Mouse (Mus musculus) liver, adult (tissue): ENCODE results near the gene Kmt2c.

Experiments
- GATA4 ChIP-seq: IDR thresholded peaks from 2 replicates; pipeline ENCODE4 v1.6.1; 2014; ENCODE audit warnings: mild to moderate bottlenecking, low read length; ENCODE audit not compliant: insufficient replicate concordance

Gene Kmt2c

DNA sequence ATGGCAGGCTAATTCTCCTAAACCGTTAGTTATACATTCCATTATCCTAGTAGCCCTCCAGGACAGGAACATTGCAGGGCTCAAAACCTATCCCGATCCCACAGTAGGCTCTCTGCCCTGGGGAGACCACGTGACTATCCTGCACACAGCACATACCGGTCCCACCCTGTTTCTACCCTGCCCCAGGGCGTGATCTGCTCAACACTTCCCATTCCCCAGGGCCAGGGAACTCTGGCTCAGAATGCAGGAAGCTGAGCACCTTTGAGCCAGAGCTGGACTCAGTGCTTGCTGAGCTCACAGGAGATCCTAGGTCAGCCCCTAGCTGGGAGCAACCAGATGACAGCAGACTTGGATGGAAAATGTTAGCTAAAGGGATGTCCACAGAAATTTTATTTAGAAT is 27.5 kb upstream of the Kmt2c start:
- no peak for TF ChIP-seq GATA4

DNA sequence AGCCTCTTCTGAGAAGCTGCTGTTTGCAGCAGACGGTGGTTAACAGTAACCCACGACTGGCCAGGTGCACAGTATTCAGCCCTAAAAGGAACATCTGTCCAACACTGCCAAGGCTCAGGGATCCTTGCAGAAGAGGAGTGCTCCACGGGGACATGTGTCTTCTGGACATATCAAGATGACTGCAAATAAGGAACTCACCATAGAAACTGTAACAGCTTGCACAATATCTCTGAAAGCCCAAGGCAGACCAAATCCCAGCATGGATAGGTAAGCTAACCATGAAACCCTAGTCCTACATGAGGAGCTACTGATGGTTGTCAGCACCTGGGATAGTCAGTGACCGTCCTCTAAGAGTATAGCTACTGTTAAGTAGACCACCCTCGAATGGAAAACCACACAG is 22.9 kb upstream of the Kmt2c start:
- no peak for TF ChIP-seq GATA4

DNA sequence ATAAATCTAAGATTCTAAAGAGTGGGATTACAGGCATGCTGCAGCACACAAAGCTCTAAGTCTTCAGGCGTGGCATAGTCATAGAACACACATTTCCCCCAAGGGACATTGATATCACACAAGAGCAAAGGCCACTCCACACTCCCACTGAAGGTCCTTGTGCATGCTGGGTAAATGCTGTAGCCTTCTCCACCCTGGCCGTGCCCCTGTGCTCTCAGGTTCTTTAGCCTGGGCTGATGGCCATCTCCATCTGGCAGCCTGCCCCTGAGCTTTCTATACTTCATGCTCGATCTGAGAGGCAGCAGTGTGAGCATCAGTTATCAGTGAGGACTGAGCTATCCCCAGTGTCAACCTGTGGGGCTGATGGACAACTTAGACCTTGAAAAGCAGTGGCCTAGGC is 21.2 kb upstream of the Kmt2c start:
- no peak for TF ChIP-seq GATA4

DNA sequence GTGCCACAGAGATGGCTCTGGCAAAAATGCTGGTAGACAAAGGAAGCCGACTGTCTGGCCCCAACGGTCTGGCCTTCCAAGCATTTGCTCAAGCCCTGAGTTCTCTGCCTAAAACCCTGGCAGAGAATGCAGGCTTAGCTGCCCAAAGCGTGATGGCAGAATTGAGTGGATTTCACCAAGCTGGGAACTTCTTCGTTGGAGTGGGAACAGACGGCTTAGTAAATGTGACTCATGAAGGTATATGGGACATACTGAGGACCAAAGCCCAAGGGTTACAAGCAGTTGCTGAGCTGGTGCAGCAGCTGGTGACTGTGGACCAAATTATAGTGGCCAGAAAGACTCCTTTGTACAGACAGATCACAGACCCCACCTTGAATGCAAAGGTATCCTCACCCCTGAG is 19.0 kb upstream of the Kmt2c start:
- TF ChIP-seq GATA4: no peak

DNA sequence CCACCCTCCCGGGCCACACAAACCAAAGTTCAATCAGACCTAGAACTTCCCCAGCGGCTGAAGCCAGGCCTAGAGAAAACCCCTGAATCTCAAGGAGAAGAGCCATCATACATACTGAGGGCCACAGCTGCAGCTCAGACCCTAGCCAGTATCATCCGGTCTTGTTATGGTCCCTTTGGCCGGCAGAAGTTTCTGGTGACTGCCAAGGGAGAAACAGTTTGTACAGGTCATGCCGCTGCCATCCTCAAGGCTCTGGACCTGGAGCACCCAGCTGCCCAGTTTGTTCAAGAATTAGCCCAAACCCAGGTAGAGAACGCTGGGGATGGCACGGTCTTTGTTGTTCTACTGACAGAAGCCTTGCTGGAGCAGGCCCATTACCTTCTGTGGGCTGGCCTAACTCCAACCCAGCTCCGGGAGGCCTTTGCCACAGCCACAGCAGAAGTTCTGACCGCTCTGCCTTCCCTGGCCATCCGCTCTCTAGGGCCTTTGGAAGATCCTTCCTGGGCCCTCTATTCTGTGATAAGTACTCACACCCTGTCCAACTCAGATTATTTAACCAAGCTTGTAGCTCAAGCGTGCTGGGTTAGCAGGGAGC is 17.8 kb upstream of the Kmt2c start:
- no peak for TF ChIP-seq GATA4

DNA sequence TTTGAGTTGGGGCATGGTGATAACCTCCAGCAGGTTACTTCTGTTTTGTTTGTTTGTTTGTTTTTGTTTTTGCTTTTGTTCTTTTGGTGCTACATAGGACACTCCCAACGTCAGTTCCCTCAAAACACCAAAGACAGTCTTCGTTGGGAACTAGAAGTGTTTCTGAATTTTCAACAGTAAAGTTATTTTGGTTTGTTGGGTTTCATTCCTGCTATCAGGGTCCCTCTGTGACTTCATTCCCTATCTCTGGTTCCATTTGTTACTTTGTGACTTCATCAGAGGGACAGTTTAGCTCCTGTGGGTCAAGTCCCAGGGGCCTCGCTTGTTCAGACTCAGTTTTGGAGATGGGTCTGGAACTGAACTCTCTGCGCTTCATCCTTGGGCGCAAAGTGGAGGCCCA is 17.2 kb upstream of the Kmt2c start, which contains the start of gene Cct8l1:
Gene Cct8l1, plus strand, starts transcription at position 301 of the 400 bp plus-strand sequence.
- TF ChIP-seq GATA4: no peak

DNA sequence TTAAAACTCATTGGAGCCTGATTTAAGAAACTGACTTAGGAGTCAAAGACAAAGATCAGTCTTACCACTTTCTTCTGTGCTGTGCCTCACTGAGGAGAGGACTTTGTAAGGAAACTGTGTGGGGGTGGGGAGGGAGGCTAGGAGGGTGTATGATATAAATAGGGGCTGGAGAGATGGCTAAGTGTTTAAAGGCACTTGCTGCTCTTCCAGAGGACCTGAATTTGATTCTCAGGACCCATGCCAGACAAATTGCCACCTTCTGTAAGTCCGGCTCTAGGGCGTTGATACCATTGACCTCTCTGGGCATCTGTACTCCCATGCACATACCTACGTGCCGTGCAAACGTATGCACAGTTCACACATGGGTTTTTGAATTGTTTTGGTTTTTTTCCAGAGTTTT is 7.5 kb upstream of the Kmt2c start:
- no peak for TF ChIP-seq GATA4

DNA sequence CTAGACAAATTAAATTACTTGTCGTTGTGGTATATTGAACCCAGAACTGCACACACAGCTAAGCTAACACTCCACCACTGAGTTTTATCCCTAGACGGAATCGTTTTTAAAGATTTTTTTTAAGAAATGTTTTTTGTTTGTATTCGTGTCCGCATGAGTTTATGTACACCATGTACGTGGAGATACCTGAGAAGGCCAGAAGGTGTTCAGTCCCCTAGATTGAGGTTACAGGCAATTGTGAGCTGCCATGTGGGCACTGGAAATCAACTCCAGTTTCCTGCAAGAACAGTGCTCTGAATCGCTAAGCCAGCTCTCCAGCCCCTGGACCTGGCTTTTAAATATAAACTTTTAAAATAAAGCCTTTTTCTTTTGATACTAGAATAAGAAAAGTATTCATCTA is 2.1 kb upstream of the Kmt2c start:
- no peak for TF ChIP-seq GATA4

DNA sequence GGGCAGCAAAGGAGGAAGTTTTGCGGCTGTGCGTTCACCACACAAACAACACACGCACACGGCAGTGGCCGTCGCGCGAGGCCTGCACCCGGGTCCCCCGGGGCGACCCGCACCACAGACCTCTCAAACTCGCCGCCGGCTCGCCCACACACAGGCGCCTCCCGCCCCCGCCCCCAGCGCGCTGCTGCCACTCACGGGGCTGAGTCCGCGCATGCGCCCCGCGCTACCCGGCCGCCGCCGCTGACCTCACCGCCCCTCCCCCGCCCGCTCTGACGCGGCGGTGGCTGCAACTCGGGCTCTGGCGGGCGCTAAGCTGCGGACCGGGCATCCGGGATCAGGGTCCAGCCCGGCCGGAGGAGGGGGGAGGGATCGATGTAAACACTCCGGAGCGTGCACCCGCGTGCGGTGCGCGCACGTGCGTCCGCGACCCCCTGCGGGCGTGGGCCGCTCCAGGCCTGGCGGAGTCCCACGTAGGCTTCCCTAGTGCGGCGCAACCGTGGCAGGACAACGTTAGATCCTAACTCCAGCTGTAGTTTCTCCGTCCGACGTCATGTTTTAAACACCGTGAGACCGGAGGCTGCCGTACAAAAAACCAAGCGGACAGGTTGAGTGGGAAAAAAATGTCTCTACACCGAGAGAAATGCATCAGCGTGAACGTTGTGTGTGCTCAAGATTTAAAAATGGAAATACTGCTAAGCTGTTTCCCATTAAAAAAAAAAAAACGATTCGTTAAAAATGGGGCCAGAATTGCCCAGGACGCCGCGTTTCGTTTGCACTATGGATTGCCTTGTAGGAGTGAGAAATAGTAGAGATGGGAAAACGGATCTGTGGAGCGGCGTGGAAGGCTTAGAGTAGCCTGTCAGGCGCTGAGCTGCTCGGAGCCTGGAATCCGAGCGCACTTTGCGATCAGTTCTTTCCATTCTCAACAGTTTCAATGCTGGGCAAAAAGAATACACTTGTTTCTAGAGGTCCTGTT is 1.1 kb upstream of the Kmt2c start:
- TF ChIP-seq GATA4: peak; percentile 8; the same call in 1 of the 2 replicates

DNA sequence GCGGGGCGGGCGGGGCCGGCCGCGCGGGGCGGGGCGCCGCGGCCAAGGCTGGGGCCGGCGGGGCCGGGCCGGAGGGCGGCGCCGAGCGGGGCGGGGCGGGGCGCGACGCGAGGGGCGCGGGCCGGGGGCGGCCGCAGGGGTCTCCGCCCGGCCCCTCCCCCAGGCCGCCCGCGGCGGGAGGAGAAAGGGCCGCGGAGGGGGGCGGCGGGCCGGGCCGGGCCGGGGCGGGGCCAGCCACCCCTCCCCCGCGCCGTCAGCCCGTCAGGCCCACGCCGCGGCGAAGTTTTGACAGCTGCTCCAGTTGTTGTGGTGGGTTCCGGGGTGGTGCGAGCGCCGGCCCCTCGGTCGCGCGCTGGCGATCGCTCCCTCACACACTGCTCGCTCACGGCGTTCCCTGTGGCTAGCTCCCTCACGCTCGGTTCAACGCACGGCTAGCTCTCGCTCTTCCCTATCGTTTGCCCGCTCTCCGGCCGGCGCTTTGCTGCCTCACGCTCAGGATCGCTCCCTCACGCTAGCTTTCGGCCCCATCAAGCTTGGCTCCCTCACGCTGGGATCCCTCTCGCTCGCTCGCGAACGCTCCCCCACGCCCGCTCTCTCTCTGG is 339 bp upstream of the Kmt2c start:
- no peak for TF ChIP-seq GATA4

DNA sequence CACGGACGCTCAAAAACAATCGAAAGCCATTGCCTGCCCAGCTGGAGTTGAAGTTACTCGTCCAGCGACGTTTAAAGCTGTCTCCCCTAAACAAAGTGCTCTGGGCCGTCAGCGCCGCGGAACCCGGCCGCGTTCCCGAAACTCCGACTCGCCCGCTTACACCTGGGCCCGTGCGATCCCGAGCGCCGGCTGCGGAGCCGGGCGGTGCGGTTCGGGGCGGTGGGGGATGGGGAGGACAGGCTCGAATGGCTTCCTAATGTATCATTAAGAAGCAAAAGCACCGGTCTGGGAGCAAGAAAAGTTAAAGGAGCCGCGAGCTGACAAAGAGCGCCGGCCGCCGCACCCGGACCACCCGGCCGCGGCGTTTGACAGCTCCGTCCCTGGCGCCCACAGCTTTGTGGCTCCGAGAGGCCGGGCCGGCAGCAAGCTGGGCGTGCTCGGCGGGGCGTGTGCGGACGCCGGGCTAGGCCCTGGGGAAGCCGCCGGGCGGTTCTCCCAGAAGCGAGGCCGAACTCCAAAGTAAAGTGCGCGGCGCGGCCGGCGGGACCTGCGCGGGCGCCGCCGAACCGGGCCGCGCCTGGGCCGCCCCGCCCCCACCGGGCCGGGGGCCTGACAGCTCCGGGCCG is 750 bp downstream of the Kmt2c start:
- TF ChIP-seq GATA4: no peak

DNA sequence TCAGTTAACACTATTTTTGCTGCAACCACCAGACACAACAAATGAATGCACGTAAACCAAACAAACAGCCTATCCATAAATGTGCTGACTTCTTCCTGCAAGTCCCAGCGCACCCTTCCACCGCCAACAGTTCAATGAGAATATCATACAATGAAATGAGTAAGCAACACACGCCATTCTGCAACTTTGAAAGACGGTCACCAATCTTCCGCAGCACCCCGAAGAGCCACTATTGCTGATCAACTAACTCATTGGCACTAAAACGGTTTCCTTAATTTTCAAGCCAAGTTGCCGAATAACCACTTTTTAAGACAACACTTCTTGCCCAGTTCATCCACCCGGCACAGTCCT is 1.2 kb downstream of the Kmt2c start:
- TF ChIP-seq GATA4: no peak

DNA sequence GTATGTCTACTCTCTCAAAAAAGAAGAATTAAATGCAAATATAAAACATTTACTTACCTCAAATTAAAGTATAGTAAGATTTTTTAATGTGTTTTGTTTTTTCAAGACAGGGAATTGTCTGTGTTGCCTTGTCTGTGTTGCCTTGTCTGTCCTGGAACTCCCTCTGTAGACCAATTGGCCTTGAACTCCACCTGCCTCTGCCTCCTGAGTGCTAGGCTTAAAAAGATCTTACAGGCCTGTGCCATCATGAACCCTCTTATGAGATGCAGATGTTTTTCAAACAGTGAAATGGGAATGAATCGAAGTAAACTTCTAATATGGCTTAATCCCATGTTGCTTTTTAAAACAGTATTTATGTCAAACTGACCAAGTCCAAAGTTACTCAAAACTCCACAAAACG is 1.9 kb downstream of the Kmt2c start:
- no peak for TF ChIP-seq GATA4

DNA sequence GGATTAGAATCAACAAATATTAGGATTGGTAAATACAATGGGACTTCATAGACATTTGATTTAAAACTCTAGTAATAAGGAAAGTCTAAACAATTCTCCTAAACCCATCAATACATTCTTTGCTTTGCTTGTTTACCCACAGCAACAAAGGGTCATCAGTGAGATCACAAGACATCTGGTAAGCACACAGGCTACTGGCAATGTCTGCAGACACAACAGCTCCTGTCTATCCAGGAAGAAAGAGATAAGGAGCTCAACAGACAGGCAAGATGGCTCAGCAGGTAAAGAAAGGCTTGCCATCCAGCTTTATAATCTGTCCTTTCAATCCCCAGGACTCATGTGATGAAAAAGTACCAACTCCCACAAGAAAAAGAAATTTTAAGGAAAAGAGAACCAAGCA is 19.7 kb downstream of the Kmt2c start:
- TF ChIP-seq GATA4: no peak

DNA sequence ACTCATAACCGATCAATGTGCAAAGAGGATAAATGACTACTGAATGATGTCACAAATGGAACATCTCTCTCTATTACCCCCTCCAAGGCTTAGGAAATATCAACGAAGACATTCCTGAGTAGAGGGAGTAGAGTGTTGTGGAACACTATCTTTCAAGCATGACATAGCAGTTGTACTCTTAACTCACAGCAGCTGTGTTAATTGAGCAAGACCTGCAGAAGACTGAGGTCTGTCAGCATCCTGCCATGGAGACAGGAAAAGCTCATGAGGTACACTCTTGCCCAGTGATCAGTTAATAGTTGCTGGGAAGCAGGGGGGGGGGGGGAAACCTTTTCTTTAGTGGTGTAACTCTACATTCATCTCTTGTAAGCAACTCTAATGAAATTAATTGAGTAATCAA is 22.8 kb downstream of the Kmt2c start:
- no peak for TF ChIP-seq GATA4

DNA sequence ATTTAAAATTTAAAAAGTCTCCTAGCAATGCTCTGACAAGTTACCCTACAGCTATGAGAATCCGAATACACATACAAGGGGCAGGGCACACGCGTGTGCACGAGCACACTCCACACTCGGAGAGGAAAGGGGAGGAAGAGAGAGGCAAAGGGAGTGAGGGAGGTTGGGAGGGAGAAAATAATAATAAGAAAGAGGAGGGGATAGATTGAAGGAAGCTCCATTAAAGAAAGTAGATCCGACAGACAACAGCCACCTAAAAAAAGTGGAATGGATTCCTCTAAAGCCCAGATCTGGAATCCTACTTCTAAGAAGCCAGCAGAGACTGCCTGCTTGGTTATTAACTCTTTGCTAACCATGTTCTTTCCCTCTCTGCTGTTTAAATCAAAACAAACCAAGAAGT is 26.5 kb downstream of the Kmt2c start:
- TF ChIP-seq GATA4: no peak
